Mouse (Mus musculus) liver, embryonic 14.5 days (tissue): ENCODE data around the gene Mt4.

Experiments
- CTCF ChIP-seq: IDR thresholded peaks from 2 replicates; pipeline ENCODE4 v1.5.1; 2016; ENCODE audit warnings: antibody characterized with exemption, low read depth, control low read depth
- EP300 ChIP-seq: IDR thresholded peaks from 2 replicates; pipeline ENCODE4 v1.6.1; 2016; ENCODE audit warnings: antibody characterized with exemption, low read depth

DNA sequence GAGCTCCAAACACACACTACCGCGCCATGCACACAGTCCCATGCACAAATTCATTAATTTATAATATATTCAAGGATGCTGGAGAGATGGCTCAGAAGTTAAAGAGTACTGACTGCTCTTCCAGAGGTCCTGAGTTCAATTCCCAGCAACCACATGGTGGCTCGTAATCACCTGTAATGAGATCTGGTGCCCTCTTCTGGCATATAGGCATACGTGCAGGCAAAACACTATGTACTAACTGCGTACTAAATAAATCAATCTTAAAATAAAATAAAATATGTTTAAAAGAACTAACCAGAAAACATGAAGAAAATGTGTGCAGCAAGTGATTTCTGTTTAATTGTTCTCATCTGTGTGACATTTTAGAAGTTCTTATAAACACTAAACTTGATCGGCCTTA is 42.7 kb upstream of the Mt4 start:
- TF ChIP-seq CTCF (peak; percentile 47), EP300 (no peak)
